Mouse (Mus musculus): Measurements from ENCODE around the gene Myrip.

GRCm38 (mm10) chr9:120315171-120315570 lies 13.9 kb downstream of the Myrip start:
- TF ChIP-seq CTCF (IDR thresholded peaks at IDR 0.05; ENCODE audit: control insufficient read depth, insufficient read depth, insufficient read length) = no peak
- TF ChIP-seq CEBPB (IDR thresholded peaks at IDR 0.05; ENCODE audit: low read depth) = no peak
